Mouse (Mus musculus): Measurements from ENCODE around the gene Skiv2l.

DNA sequence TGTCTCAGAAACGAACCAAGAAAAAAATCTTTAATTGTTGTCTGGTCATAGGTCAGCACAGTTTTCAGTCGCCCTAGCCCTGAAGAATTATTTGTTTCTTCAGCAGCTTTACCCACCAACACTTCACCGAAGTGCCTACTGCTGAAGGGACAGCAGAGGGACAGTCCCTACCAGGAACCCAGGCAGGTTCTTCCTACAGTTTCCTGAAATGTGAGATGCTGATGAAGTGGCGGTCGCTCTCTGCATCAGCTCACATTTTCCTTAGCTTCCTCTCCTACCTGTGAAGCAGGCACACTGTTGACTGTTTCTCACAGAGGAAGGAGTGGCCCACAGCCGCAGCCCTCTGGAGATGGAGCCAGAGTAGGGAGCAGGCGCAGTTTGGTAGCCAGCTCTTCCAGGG, 16.0 kb upstream of the Skiv2l start:
- no peak for TF ChIP-seq CTCF (conservative IDR thresholded peaks at IDR 0.05; ENCODE audit: low read length)
- no peak for TF ChIP-seq NANOG (IDR thresholded peaks at IDR 0.05; ENCODE audit: borderline replicate concordance, low read length)
